Mouse (Mus musculus) megakaryocyte, embryonic 14.5 days (primary cell): ENCODE results near the gene Ddx24.

Source experiments
- FLI1 ChIP-seq: IDR thresholded peaks from 2 replicates; pipeline ENCODE4 v1.6.1; 2012; ENCODE audit warnings: low read length, inconsistent platforms, mixed read lengths
- GATA1 ChIP-seq: IDR thresholded peaks from 3 replicates; pipeline ENCODE4 v1.6.1; 2012; ENCODE audit warnings: mixed read lengths, low read length, inconsistent platforms, borderline replicate concordance

GRCm38 (mm10) chr12:103391098-103391497, 34.5 kb downstream of the Ddx24 start:
- TF ChIP-seq GATA1 (no peak), FLI1 (no peak)
